Mouse (Mus musculus) ES-CJ7 (cell line): ENCODE results near the gene Rexo1.
"Not testable (repeated sequence)": the region's sequence is repeated elsewhere in the genome, so short reads cannot be mapped to it uniquely, and the experiment has no call there.

Experiments used
- DNase-seq: peaks from one replicate; pipeline ENCODE4 v3.0.0; 2011; ENCODE audit warnings: low read depth, low spot score

Rexo1 gene

GRCm38 (mm10) chr10:80561116-80561944, at the start of gene Rexo1:
Rexo1 (minus strand) TSS chr10:80561560.
- DNase-seq: peak; percentile 94

GRCm38 (mm10) chr10:80611024-80611423, 49.7 kb upstream of the Rexo1 start:
- DNase-seq: peak; percentile 64

GRCm38 (mm10) chr10:80610116-80610785, 48.9 kb upstream of the Rexo1 start:
- DNase-seq: no peak

- no peak for DNase-seq
Measured at GRCm38 (mm10) chr10:80609269-80609924, 48.0 kb upstream of the Rexo1 start.

- no peak for DNase-seq
Measured at GRCm38 (mm10) chr10:80608435-80608834, 47.1 kb upstream of the Rexo1 start.

- DNase-seq: no peak
Measured at GRCm38 (mm10) chr10:80606737-80607350, 45.5 kb upstream of the Rexo1 start.

GRCm38 (mm10) chr10:80606306-80606705, 44.9 kb upstream of the Rexo1 start:
- peak; percentile 54 for DNase-seq

GRCm38 (mm10) chr10:80605721-80606120, 44.4 kb upstream of the Rexo1 start, which contains the start of gene Gm49322:
Gm49322 (plus strand) TSS chr10:80606021.
- not testable (repeated sequence) for DNase-seq

- DNase-seq: no peak
Measured at GRCm38 (mm10) chr10:80604988-80605387, 43.6 kb upstream of the Rexo1 start.

GRCm38 (mm10) chr10:80604001-80604509, 42.7 kb upstream of the Rexo1 start:
- no peak for DNase-seq

- DNase-seq: no peak
Measured at GRCm38 (mm10) chr10:80603364-80603763, 42.0 kb upstream of the Rexo1 start.

- peak; percentile 96 for DNase-seq
Measured at GRCm38 (mm10) chr10:80602698-80603325, 41.5 kb upstream of the Rexo1 start, which contains the start of the genes Scamp4 and Adat3. Scamp4 (plus strand) TSS chr10:80602872. Adat3 (plus strand) TSS chr10:80602880.

GRCm38 (mm10) chr10:80596318-80596717, 35.0 kb upstream of the Rexo1 start:
- no peak for DNase-seq

GRCm38 (mm10) chr10:80589879-80590854, 28.8 kb upstream of the Rexo1 start, which contains the start of gene Abhd17a:
Abhd17a (minus strand) TSS chr10:80590341.
- DNase-seq: peak; percentile 99

GRCm38 (mm10) chr10:80589127-80589878, 27.9 kb upstream of the Rexo1 start:
- DNase-seq: no peak

GRCm38 (mm10) chr10:80587305-80587657, 25.9 kb upstream of the Rexo1 start:
- no peak for DNase-seq

GRCm38 (mm10) chr10:80586407-80587304, 25.3 kb upstream of the Rexo1 start:
- no peak for DNase-seq

- DNase-seq: no peak
Measured at GRCm38 (mm10) chr10:80585581-80585980, 24.2 kb upstream of the Rexo1 start.
